Mouse (Mus musculus) forebrain, embryonic 11.5 days (tissue): Measurements from ENCODE around the gene Zup1. TPM values are rescaled to one million over a fixed set of nuclear protein-coding genes. Genes with fewer than 3 reads are reported as not detected.
"Not testable (repeated sequence)": the region's sequence is repeated elsewhere in the genome, so short reads cannot be mapped to it uniquely, and the experiment has no call there.

Source experiments
- ATAC-seq: fragments of 200-750 bp; cut with Nextera tagmentation; replicated peaks from 2 replicates; pipeline ENCODE4 v1.8.0; 2017; ENCODE audit warnings: moderate TSS enrichment; ENCODE audit not compliant: low FRiP score
- DNase-seq: peaks from one replicate; pipeline ENCODE4 v3.0.0-alpha.2; 2017; ENCODE audit warnings: low spot score
- H3K27ac ChIP-seq: fragments of 300-500 bp; sonication (generic); 2 replicates; pipeline ENCODE4 v1.5.1; 2014; ENCODE audit warnings: low read depth, low read length
- H3K27me3 ChIP-seq: fragments of 300-500 bp; sonication (generic); 2 replicates; pipeline ENCODE4 v1.6.1; 2014; ENCODE audit warnings: mild to moderate bottlenecking, low read length, mixed read lengths; ENCODE audit not compliant: control insufficient read depth, insufficient read depth
- H3K36me3 ChIP-seq: fragments of 300-500 bp; sonication (generic); 2 replicates; pipeline ENCODE4 v1.6.1; 2014; ENCODE audit warnings: mild to moderate bottlenecking, low read length, moderate library complexity, mixed read lengths; ENCODE audit not compliant: control insufficient read depth, insufficient read depth
- H3K4me1 ChIP-seq: fragments of 300-500 bp; sonication (generic); replicated peaks from 2 replicates; pipeline ENCODE4 v1.6.1; 2014; ENCODE audit warnings: low read length, mixed read lengths; ENCODE audit not compliant: control insufficient read depth, insufficient read depth
- H3K4me2 ChIP-seq: fragments of 300-500 bp; sonication (generic); 2 replicates; pipeline ENCODE4 v1.6.1; 2014; ENCODE audit warnings: low read depth, mild to moderate bottlenecking, low read length, moderate library complexity, mixed read lengths; ENCODE audit not compliant: severe bottlenecking
- H3K4me3 ChIP-seq: fragments of 300-500 bp; sonication (generic); 2 replicates; pipeline ENCODE4 v1.5.1; 2014; ENCODE audit warnings: low read depth, low read length
- H3K9ac ChIP-seq: fragments of 300-500 bp; sonication (generic); 2 replicates; pipeline ENCODE4 v1.6.1; 2014; ENCODE audit warnings: low read length
- H3K9me3 ChIP-seq: fragments of 300-500 bp; sonication (generic); 2 replicates; pipeline ENCODE4 v1.6.1; 2016; ENCODE audit warnings: low read length, mixed read lengths; ENCODE audit not compliant: control insufficient read depth
- WGBS: fragments of 180-500 bp; shearing (Covaris S2); extraction: QIAGEN DNeasy Blood & Tissue Kit; methylation state at CpG from one replicate; pipeline ENCODE4 v1.1.7; 2014; 5-methylcytosine and 5-hydroxymethylcytosine counted together
- polyA plus RNA-seq: library from polyadenylated mRNA; unstranded; fragments of >200 nt; fragmentation: Nextera tagmentation; extraction: Ambion mirVana; gene quantifications from 2 replicates; pipeline ENCODE4 v1.2.1, GENCODE M21; 2014

Gene Zup1
- polyA plus RNA-seq, 1 experiment from 2014 or later, result 25.4 TPM

DNA sequence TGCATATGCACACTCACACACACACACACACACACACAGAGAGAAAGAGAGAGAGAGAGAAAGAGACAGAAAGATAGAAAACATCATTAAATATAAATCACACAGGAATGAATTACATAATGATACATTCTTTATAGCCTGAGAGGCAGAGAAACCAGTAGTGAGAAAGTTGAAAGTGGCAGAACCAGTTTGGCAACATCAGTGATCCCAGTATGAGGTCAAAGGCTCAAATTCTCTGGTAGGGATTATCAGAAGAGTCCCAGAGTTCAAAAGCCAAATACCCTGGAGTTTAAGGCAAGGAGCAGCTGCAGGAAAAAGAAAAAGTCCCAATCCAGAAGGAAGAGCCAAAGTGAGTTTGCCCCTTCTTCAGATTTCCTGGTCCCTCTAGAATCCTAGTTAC, 10.4 kb downstream of the Zup1 start:
- Histone ChIP-seq H3K4me2 (no peak overlapping the region), H3K4me1 (no peaks in the 10 kb centered on the region), H3K27me3 (no peaks in the 10 kb centered on the region), H3K9me3 (no peaks in the 10 kb centered on the region), H3K4me3 (no peak overlapping the region), H3K9ac (no peak overlapping the region), H3K36me3 (peaks cover 5% of the 10 kb centered on the region; the same call in 1 of the 2 replicates), H3K27ac (no peak overlapping the region)
- DNase-seq, result no peak
- ATAC-seq, result no peak

DNA sequence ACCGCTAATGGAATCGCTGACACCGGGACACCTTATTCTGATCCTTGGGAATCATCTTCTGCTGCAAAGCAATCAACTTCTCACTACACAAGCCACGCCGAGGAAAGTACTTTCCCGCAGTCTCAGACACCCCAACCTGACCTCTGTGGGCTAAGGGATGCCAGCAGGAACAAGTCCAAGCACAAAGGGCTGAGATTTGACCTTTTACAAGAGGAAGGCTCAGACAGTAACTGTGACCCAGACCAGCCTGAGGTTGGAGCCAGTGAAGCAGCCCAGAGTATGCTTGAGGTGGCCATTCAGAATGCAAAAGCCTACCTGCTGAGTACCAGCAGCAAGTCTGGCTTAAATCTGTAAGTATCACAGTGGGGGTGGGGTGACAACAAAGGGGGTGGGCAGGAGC, 45.6 kb downstream of the Zup1 start:
- H3K9ac ChIP-seq, result no peak overlapping the region
- 3% methylated on average over 6 of the region's 6 CpGs for WGBS
- H3K4me2 ChIP-seq, result peak overlapping the region; percentile 52
- no peaks in the 10 kb centered on the region for H3K27me3 ChIP-seq
- no peak overlapping the region for H3K27ac ChIP-seq
- no peaks in the 10 kb centered on the region for H3K36me3 ChIP-seq
- peak overlapping the region; percentile 31; the same call in 1 of the 2 replicates for H3K4me3 ChIP-seq
- no peaks in the 10 kb centered on the region for H3K9me3 ChIP-seq
- ATAC-seq (peak; percentile 44; the same call in 1 of the 2 replicates), DNase-seq (peak; percentile 53)
- no peaks in the 10 kb centered on the region; the same call in 1 of the 2 replicates for H3K4me1 ChIP-seq

DNA sequence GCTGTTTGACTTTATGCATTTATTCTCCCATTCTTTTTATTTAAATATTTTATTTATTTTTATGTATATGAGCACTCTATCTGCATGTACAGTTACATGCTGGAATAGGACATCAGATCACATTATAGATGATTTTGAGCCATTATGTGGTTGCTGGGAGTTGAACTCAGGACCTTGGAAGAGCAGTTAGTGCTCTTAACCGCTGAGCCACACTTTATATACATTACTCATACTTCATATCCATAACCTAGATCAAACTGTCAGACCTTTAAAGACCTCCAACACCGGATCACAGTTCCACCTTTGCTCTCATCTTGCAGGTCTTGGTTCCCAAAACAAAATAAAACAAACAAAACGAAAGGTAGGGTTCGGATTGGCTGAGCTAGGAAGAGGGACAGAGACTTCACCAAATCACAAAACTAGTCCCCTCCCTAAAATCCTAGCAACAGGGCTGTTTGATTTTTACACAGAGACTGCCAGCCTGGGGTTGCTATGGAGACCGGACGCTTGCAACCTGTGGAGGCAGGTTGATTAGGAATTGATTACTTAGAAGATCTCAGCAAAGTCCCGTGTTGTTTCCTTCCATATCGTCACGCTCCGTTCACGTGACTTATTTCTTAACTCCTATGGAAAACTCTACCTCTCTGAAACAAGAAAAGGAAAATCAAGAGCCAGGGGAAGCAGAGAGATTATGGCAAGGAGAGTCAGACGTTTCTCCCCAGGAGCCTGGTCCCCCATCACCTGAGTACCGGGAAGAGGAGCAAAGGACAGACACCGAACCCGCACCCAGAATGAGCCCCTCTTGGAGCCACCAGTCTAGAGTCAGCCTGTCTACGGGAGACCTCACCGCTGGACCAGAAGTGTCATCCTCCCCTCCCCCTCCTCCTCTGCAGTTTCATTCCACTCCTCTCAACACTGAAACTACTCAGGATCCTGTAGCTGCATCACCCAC, 46.3 kb downstream of the Zup1 start, which contains the start of gene Rsph4a:
Gene Rsph4a, plus strand, starts transcription at position 582 of the 952 bp plus-strand sequence.
- Histone ChIP-seq H3K27ac (no peak within 1 kb of the TSS), H3K9me3 (no peaks in the 10 kb centered on the region), H3K4me1 (no peaks in the 10 kb centered on the region; the same call in 1 of the 2 replicates), H3K4me3 (peak within 1 kb of the TSS; percentile 31), H3K36me3 (no peaks in the 10 kb centered on the region), H3K27me3 (no peaks in the 10 kb centered on the region), H3K4me2 (peak within 1 kb of the TSS; percentile 52), H3K9ac (peak within 1 kb of the TSS; percentile 16; the same call in 1 of the 2 replicates)
- DNase-seq (peak; percentile 72), ATAC-seq (peak; percentile 98)
- 5% methylated on average over 17 of the region's 17 CpGs for WGBS

DNA sequence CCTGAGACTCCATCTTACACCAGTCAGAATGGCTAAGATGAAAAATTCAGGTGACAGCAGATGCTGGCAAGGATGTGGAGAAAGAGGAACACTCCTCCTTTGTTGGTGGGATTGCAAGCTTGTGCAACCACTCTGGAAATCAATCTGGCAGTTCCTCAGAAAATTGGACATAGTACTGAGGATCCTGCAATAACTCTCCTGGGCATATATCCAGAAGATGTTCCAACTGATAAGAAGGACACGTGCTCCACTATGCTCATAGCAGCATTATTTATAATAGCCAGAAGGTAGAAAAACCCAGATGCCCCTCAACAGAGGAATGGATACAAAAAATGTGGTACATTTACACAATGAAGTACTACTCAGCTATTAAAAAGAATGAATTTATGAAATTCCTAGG, 49.5 kb downstream of the Zup1 start:
- H3K4me3 ChIP-seq, ATAC-seq, H3K4me1 ChIP-seq, H3K4me2 ChIP-seq, H3K9me3 ChIP-seq, H3K27me3 ChIP-seq, H3K36me3 ChIP-seq, H3K27ac ChIP-seq, DNase-seq, H3K9ac ChIP-seq: not testable (repeated sequence)
- 81% methylated on average over 1 of the region's 1 CpGs for WGBS

DNA sequence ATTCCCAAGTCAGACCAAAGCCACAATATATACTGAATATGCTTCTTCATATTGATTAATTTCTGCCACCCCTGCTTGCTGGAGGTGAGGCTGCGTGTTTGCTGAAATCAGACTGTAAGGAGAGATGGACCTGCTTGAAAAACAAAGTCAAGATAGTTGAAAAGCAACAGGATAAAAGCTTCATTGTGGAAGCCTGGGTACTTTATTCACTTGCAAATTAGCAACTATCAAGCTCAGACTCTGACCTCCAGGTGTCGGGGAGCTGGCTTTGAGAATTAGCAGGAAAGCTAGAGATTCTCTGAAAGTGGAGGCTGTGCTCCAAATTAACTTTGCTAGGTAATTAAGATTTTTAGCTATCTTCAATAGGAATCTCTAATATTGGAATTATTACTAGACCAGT, 68.7 kb downstream of the Zup1 start:
- not testable (repeated sequence) for H3K36me3 ChIP-seq, H3K4me1 ChIP-seq, H3K27ac ChIP-seq, ATAC-seq, H3K27me3 ChIP-seq, H3K9me3 ChIP-seq, H3K9ac ChIP-seq, H3K4me2 ChIP-seq, H3K4me3 ChIP-seq, DNase-seq
- 80% methylated on average over 2 of the region's 2 CpGs for WGBS

DNA sequence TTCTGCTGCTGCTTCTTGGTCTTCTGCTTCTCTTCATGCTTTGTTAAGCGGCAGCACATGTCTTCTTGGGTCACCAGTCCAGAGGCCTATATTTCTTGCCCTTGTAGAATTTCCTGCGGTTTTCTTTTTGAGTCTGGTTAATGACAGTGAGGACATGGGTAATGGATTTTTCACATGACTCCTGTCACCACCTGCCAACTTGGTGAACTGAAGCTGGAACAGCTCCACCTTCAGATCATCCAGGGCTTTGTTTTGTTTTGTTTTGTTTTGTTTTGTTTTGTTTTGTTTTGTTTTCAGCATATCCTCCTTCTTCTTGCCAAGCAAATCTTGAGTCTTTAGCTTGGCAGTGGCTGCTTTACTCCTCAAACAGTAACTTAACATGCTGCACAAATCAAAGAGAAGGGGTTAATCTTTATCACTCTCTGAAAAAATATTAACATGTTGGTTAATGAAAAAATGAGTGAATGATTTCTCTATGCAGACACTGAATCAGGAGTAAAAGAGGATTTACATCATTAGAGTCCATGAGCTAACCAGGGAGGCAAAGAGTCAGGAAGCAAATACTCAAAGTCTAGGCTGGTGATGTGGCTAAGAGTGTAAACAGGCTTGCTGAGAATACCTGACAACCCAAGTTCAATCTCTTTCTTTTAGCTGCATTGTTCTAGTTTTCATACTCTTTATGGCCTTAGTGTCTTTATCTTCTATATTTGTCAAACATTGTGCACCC, 78.2 kb downstream of the Zup1 start:
- no peak for DNase-seq

DNA sequence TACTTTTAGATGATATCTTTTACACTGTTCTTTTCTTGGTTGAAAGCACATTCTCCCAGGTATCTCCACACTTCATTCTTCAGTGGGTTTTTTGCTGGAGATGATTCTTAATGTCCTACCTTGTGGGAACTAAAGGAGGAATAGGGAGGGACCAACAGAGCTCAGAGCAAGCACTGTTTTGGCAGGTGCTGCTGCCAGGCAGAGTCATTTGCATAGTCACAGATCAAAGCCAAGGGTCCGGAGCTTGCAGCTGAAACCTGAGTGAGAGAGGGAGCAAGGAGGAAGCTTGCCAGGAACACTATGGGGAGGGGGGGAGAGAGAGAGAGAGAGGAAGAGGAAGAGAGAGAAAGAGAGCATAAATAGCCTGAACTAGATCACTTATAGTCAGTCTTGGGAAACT, 80.6 kb downstream of the Zup1 start:
- Histone ChIP-seq H3K9ac (no peak overlapping the region), H3K4me2 (no peak overlapping the region), H3K4me3 (no peak overlapping the region), H3K36me3 (no peaks in the 10 kb centered on the region), H3K27me3 (no peaks in the 10 kb centered on the region), H3K4me1 (no peaks in the 10 kb centered on the region), H3K9me3 (no peaks in the 10 kb centered on the region), H3K27ac (no peak overlapping the region)
- ATAC-seq (no peak), DNase-seq (no peak)
- 31% methylated on average over 1 of the region's 1 CpGs for WGBS

More for the DNA sequence above, 78.2 kb downstream of the Zup1 start:
- Histone ChIP-seq H3K27me3 (no peaks in the 10 kb centered on the region), H3K4me1 (no peaks in the 10 kb centered on the region), H3K9me3 (no peaks in the 10 kb centered on the region), H3K36me3 (no peaks in the 10 kb centered on the region), H3K4me3 (no peak overlapping the region), H3K27ac (no peak overlapping the region), H3K9ac (no peak overlapping the region), H3K4me2 (no peak overlapping the region)
- ATAC-seq, result no peak
- WGBS, result 84% methylated on average over 2 of the region's 2 CpGs
